Mouse (Mus musculus) layer of hippocampus, adult 9-11 months (tissue): Measurements from ENCODE around the gene Fxyd1.

Experiments
- DNase-seq: peaks from one replicate; pipeline ENCODE4 v3.0.0; 2022

The Fxyd1 gene

DNA sequence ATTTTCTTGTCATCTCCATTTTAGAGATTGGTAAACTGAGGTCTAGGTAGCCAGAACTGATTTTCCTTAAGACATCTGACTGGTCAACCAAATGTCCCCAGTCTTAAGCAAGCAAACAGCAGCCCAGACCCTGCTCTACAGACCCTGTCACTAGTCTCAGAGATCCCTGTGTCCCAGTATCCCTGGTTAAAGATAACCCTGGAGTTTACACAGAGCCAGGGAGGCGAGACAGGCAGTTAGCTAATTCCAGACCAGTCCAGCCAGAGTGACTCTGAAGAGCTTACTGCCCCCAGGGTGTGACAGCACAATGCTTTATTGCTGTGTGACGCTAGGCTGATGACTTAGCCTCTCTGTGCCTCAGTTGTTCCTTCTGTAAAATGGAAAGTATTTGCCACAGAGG is at the start of gene Fxyd1:
TSS of gene Fxyd1 (minus strand) at position 129 of the 400 bp plus-strand sequence.
- DNase-seq = no peak

- DNase-seq = no peak
These were observed 49.2 kb upstream of the Fxyd1 start for GRCm38 (mm10) chr7:31106166-31106565.

DNA sequence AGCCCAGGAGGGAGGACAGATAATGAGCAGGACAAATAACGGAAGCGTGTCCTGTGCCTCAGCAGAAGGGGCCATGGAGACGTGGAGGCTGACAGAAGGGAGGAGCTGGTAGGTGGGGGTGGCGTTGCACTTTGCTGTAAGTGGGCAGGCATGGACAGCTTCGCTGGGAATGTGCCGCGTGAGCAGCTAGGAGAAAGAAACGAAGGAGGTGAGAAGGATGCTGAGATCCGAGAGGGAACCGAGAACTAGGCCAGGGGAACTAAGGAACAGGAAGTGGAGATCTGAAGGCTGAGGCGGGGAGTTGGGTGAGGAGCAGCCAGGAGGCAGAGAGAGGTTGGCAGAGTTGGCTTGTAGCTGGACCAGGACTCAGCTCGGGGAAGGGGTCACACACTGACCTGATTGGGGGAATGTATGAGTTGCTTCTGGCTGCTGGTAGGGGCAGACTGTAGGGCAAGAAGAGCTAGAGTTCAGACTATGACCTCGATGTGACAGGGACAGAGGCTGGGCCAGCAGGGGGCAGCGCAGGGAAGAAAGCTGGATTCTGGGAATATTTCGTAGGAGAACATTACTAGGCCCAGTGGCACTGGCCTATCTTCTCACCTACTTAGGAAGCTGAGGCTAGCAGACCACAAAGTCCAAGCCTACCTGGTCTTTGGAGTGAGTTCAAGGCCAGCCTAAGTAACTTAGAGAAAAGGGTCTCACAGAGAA is 48.2 kb upstream of the Fxyd1 start:
- DNase-seq = no peak

GRCm38 (mm10) chr7:31100786-31101185 is 43.8 kb upstream of the Fxyd1 start:
- no peak for DNase-seq

DNA sequence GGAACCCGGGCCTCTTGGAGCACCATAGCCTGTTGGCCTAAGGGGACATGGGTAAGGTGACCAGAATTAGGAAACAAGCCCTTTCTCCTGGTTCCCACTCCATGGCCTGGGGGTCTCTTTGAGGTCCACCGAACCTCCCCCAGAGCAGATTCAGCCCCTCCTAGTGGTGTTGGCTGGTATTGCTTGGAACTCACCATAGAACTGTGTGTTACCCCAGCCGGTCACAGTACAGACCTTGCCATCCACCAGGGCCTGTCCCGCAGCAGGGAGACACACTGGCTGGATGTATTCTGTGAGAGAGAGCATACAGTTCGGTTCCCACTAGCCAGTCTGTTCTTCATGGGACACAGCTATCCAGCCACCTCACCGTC is 42.6 kb upstream of the Fxyd1 start:
- DNase-seq = no peak

GRCm38 (mm10) chr7:31098697-31099611 is 42.0 kb upstream of the Fxyd1 start:
- DNase-seq = no peak

DNA sequence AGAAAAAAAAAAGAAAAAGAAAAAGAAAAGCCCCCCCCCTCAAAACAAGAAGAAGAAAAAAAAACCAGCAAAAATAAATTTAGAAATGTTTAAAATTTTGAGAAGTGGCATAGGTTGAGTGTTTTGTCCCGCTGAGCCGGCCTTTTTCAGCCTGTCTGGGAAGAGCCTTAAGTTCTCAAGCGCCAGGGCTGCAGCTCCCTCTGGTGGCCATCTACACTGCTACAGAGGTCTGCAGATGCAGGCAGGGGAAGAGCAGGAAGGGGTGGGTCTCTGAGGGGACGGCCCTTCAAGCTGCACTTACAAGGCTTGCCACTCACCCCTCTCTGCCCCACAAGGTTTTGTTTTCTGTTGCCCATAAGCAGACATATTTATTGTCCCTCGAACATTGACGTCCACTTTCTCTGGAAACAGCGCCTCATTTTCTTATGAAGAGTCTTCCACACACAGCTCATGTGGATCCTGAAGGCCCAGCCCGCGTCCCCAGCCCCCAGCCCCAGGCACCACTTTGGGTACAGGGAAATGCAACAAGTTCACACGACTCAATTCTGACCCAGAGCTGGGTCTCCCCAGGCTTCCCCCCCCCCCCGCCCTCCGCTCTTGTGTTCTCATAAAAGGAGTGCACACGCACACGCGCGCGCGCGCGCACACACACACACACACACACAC is 40.7 kb upstream of the Fxyd1 start:
- DNase-seq = peak; percentile 90

- no peak for DNase-seq
These were observed 40.0 kb upstream of the Fxyd1 start for GRCm38 (mm10) chr7:31096892-31097564.

DNA sequence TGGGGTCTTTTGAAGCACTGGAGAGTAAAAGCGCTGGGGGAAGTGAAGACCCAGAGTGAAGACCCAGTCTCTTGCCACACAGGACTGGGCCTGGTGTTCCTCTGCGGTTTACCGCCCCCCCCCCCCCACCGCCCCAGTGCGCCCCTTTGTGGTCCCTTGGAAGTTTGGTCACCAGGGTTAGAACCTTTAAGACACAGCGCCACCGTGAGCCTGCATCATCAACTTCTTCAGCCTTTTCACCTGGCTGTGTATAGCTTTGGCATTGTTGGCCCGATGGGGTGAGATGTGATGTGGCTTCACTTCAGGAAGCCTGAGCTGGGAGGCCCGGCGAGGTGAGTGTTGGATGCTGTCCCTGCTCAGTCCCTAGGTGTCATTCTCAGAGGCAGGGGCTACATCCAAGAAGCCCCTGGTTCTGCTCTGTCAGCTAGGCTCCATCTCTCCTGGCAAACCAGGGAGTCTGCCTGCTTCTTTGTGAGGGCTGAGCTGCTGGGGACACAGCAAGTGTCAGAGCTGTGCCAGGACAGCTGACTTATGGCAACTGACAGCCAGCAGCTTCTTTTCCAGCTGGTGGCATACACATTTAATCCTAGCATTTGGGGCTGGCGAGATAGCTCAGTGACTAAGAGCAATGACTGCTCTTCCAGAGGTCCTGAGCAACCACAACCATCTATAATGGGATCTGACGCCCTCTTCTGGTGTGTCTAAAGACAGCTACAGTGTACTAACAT is 37.9 kb upstream of the Fxyd1 start:
- DNase-seq = no peak

DNA sequence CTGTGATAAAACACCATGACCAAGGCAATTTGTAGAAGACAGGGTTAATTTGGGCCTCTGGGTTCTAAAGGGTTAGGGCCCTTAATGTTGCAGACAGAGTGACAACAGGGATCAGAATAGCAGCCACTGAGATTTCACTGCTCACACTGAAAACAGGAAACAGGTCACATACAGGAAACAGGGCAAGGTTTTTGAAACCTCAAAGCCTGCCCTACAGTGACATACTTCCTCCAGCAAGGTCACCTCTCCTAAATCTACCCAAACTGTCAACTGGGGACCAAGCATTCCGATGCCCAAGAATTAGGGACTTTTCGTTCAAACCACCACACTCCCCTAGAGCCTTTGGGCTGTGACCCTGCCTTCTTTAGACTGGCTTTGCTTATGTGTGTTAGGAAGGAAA is 32.7 kb upstream of the Fxyd1 start:
- no peak for DNase-seq

- DNase-seq = no peak
These were observed 31.2 kb upstream of the Fxyd1 start for GRCm38 (mm10) chr7:31088206-31088605.

DNA sequence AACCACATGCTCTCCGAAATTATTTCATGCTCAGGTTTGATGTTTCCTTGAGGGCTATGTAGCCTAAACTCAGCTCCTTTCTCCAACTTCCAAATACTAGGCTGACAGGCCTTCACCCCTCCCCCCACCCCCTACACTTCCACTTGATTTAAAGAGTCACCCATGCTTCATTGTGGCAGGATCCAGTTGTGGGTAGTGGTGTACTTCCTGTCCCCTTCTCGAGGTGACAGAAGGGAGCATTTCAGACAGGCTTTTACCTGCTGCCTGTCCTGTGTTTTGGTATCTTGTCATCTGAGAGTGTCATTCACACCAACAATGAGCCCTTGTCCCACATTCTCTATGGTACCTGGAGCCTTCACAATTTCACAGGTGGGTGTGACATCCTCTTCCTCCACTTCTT is 30.3 kb upstream of the Fxyd1 start:
- DNase-seq = no peak

DNA sequence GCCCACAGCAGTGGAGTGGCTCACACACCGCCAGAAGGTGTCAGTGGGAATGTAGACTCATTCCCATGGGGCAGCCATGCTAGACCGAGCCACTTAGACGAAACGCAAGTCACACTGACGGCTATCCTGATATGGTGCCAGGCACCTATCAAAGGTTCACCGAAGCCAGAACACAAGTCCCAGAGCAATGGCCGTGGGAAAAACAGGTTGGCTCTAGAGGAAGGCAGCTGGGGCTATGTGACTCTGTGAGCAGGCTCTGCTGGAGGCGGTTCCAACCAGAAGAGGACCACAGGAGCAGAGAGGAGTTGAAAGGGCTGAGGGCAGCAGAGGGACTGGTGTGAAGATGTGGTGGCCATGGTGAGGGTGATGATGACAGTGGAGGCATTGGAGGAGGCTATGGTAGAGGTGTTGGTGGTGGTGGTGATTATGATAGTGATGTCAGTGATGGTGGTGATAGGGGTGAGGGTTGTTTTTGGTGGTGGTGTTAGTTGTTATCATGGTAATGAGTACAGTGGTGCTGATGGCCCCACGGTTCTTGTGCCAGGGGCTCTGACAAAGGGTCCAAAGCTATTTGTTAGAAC is 29.3 kb upstream of the Fxyd1 start:
- no peak for DNase-seq

- DNase-seq = peak; percentile 78
These were observed 28.2 kb upstream of the Fxyd1 start for GRCm38 (mm10) chr7:31085171-31085570.

GRCm38 (mm10) chr7:31084140-31084539 is 27.1 kb upstream of the Fxyd1 start:
- no peak for DNase-seq

DNA sequence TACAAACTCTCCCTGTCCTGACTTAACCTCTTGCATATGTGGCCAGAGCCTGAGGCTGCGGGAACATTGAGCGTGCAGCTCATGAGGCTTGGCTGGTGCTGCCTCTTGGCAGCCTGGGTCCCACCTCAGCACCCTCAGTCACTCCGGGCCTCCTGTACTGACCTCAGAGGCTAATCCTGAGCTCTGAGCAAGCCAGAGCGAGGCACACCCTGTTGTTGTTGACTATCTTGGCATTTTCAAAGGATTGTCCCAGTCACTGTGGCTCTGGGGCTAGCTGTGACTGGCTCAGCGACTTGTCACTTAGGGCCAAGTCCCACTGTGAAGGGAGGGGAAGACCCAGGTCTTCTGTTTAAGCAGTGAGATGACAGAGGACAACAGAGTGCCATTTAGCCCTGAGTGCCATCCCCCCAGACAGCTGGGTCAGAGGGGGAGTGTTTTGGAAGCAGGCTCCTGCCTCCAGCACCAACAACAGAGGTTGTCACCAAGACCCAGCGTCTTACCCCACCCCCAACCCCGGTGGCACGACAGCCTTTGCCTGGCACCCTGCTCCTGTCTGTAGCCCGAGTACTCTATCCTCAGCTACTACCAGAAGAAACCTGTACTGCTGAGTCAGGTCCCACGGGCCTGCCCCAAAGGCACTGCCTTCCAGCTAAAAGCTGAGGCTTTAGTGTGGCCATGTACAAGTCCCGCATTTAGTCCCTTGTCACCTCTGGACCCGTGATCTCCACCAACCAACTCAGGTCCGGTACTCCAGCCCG is 26.0 kb upstream of the Fxyd1 start:
- peak; percentile 84 for DNase-seq

GRCm38 (mm10) chr7:31082106-31082505 is 25.1 kb upstream of the Fxyd1 start:
- DNase-seq = no peak

DNA sequence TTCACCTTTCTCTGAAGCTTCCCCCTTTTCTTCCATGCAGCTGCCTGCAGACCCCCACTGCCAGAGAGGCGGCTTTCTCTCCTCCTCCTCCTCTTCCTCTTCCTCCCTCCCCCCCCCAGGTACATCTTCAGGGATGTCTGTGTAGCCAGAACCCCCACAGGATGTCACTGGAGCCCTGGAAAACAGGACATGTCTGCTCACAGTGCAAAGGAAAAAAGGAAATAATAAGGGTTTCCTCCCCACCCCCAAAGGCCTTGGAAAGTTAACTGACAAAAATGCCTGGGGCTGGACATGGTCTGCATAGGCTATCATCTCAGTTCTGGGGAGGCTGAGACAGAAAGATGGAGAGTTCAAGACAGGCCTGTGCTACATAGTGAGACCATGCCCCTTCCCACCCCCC is 24.1 kb upstream of the Fxyd1 start:
- no peak for DNase-seq

DNA sequence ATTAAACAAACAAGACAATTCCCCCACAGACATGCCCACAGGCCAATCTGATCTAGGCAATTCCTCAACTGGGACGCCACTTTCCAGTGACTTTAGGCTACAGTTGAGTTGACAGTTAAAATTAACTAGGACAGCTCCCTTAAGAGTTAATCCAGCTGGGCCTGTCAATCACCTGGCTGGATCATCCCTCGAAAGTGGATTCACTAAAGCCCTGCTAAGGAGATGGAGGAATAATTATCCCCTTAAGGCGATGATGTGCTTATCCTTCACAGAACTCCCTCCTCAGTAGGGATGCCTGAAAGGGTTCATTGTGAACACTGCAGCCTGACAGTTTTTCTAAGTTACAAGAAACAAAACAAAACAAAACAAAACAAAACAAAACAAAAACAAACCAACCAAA is 23.6 kb upstream of the Fxyd1 start:
- no peak for DNase-seq

GRCm38 (mm10) chr7:31079670-31080069 is 22.7 kb upstream of the Fxyd1 start:
- no peak for DNase-seq

GRCm38 (mm10) chr7:31077885-31078445 is 21.0 kb upstream of the Fxyd1 start:
- DNase-seq = peak; percentile 68
